Mouse (Mus musculus) heart, embryonic 15.5 days (tissue): ENCODE results near the gene Irf2. TPM values are rescaled to one million over a fixed set of nuclear protein-coding genes. Genes with fewer than 3 reads are reported as not detected.

Source experiments
- ATAC-seq: fragments of 200-750 bp; cut with Nextera tagmentation; replicated peaks from 2 replicates; pipeline ENCODE4 v1.8.0; 2017; ENCODE audit warnings: low read depth, moderate TSS enrichment; ENCODE audit not compliant: insufficient number of reproducible peaks, insufficient read depth, low FRiP score
- H3K27ac ChIP-seq: fragments of 300-500 bp; sonication (generic); 2 replicates; pipeline ENCODE4 v1.5.1; 2015; ENCODE audit warnings: mild to moderate bottlenecking, inconsistent platforms
- H3K27me3 ChIP-seq: fragments of 300-500 bp; sonication (generic); 2 replicates; pipeline ENCODE4 v1.6.1; 2015; ENCODE audit warnings: inconsistent platforms
- H3K36me3 ChIP-seq: fragments of 300-500 bp; sonication (generic); 2 replicates; pipeline ENCODE4 v1.6.1; 2015; ENCODE audit warnings: mild to moderate bottlenecking, inconsistent platforms
- H3K4me1 ChIP-seq: fragments of 300-500 bp; sonication (generic); replicated peaks from 2 replicates; pipeline ENCODE4 v1.6.1; 2015; ENCODE audit warnings: inconsistent platforms
- H3K4me2 ChIP-seq: fragments of 300-500 bp; sonication (generic); 2 replicates; pipeline ENCODE4 v1.6.1; 2015; ENCODE audit warnings: inconsistent platforms, mild to moderate bottlenecking, moderate library complexity
- H3K4me3 ChIP-seq: fragments of 300-500 bp; sonication (generic); 2 replicates; pipeline ENCODE4 v1.5.1; 2015; ENCODE audit warnings: mild to moderate bottlenecking, inconsistent platforms
- H3K9ac ChIP-seq: fragments of 300-500 bp; sonication (generic); 2 replicates; pipeline ENCODE4 v1.6.1; 2015; ENCODE audit warnings: mild to moderate bottlenecking, inconsistent platforms
- H3K9me3 ChIP-seq: fragments of 300-500 bp; sonication (generic); replicated peaks from 2 replicates; pipeline ENCODE4 v1.6.1; 2016; ENCODE audit warnings: inconsistent platforms
- WGBS: fragments of 180-500 bp; shearing (Covaris S2); methylation state at CpG from one replicate; pipeline ENCODE4 v1.1.7; 2015; ENCODE audit warnings: mixed read lengths; 5-methylcytosine and 5-hydroxymethylcytosine counted together
- polyA plus RNA-seq: library from polyadenylated mRNA; unstranded; fragments of >200 nt; fragmentation: Nextera tagmentation; extraction: Ambion mirVana; gene quantifications from 2 replicates; pipeline ENCODE4 v1.2.1, GENCODE M21; 2015

Gene Irf2
- polyA plus RNA-seq, 1 experiment from 2014 or later, result 19.9 TPM

- H3K4me3 ChIP-seq, result no peak overlapping the region
- H3K9ac ChIP-seq, result no peak overlapping the region
- no peaks in the 10 kb centered on the region for H3K36me3 ChIP-seq
- H3K9me3 ChIP-seq, result no peaks in the 10 kb centered on the region
- no peak for ATAC-seq
- H3K27me3 ChIP-seq, result no peaks in the 10 kb centered on the region
- 87% methylated on average over 2 of the region's 2 CpGs for WGBS
- no peak overlapping the region for H3K27ac ChIP-seq
- H3K4me1 ChIP-seq, result peaks cover 10% of the 10 kb centered on the region
- no peak overlapping the region for H3K4me2 ChIP-seq
Observed at GRCm38 (mm10) chr8:46885786-46886185, 146.3 kb downstream of the Irf2 start.

- H3K27ac ChIP-seq, result no peak overlapping the region
- no peak for ATAC-seq
- peaks cover 10% of the 10 kb centered on the region for H3K4me1 ChIP-seq
Observed at GRCm38 (mm10) chr8:46886216-46886615, 146.7 kb downstream of the Irf2 start.

GRCm38 (mm10) chr8:46887396-46887795, 147.9 kb downstream of the Irf2 start:
- H3K4me2 ChIP-seq, result no peak overlapping the region
- peak overlapping the region; percentile 76; the same call in 1 of the 2 replicates for H3K27ac ChIP-seq
- ATAC-seq, result no peak
- H3K27me3 ChIP-seq, result no peaks in the 10 kb centered on the region
- WGBS, result 62% methylated on average over 5 of the region's 6 CpGs
- H3K4me1 ChIP-seq, result peaks cover 18% of the 10 kb centered on the region
- no peaks in the 10 kb centered on the region for H3K36me3 ChIP-seq
- H3K9ac ChIP-seq, result no peak overlapping the region
- no peaks in the 10 kb centered on the region for H3K9me3 ChIP-seq
- no peak overlapping the region for H3K4me3 ChIP-seq

More at GRCm38 (mm10) chr8:46886216-46886615, 146.7 kb downstream of the Irf2 start:
- no peaks in the 10 kb centered on the region for H3K27me3 ChIP-seq
- no peaks in the 10 kb centered on the region for H3K9me3 ChIP-seq
- no peak overlapping the region for H3K4me2 ChIP-seq
- 83% methylated on average over 1 of the region's 1 CpGs for WGBS
- H3K9ac ChIP-seq, result no peak overlapping the region
- H3K4me3 ChIP-seq, result no peak overlapping the region
- no peaks in the 10 kb centered on the region for H3K36me3 ChIP-seq

- ATAC-seq, result peak; percentile 76
- Histone ChIP-seq H3K4me1 (peaks cover 26% of the 10 kb centered on the region), H3K9ac (no peak overlapping the region), H3K36me3 (no peaks in the 10 kb centered on the region), H3K4me3 (no peak overlapping the region), H3K27me3 (no peaks in the 10 kb centered on the region), H3K4me2 (no peak overlapping the region), H3K9me3 (no peaks in the 10 kb centered on the region), H3K27ac (peak overlapping the region; percentile 76)
- WGBS, result 47% methylated on average over 4 of the region's 4 CpGs
Observed at GRCm38 (mm10) chr8:46888575-46888974, 149.0 kb downstream of the Irf2 start.

GRCm38 (mm10) chr8:46890241-46890640, 150.7 kb downstream of the Irf2 start:
- Histone ChIP-seq H3K27ac (no peak overlapping the region), H3K9me3 (no peaks in the 10 kb centered on the region), H3K36me3 (no peaks in the 10 kb centered on the region), H3K4me2 (no peak overlapping the region), H3K4me3 (no peak overlapping the region), H3K4me1 (peaks cover 29% of the 10 kb centered on the region), H3K27me3 (no peaks in the 10 kb centered on the region), H3K9ac (no peak overlapping the region)
- ATAC-seq, result no peak
- 72% methylated on average over 4 of the region's 4 CpGs for WGBS

- 21% methylated on average over 22 of the region's 22 CpGs for WGBS
- Histone ChIP-seq H3K4me3 (peak overlapping the region; percentile 18), H3K4me2 (peak overlapping the region; percentile 59), H3K36me3 (no peaks in the 10 kb centered on the region), H3K9ac (peak overlapping the region; percentile 11; the same call in 1 of the 2 replicates), H3K9me3 (no peaks in the 10 kb centered on the region), H3K27me3 (no peaks in the 10 kb centered on the region), H3K27ac (peak overlapping the region; percentile 80), H3K4me1 (peaks cover 29% of the 10 kb centered on the region)
- peak; percentile 88 for ATAC-seq
Observed at GRCm38 (mm10) chr8:46892511-46893273, 153.2 kb downstream of the Irf2 start.

- Histone ChIP-seq H3K9me3 (no peaks in the 10 kb centered on the region), H3K9ac (no peak overlapping the region), H3K36me3 (no peaks in the 10 kb centered on the region), H3K4me3 (no peak overlapping the region), H3K27me3 (no peaks in the 10 kb centered on the region), H3K4me1 (peaks cover 24% of the 10 kb centered on the region), H3K27ac (no peak overlapping the region), H3K4me2 (no peak overlapping the region)
- WGBS, result 88% methylated on average over 2 of the region's 2 CpGs
- no peak for ATAC-seq
Observed at GRCm38 (mm10) chr8:46894385-46894784, 154.9 kb downstream of the Irf2 start.

- Histone ChIP-seq H3K36me3 (no peaks in the 10 kb centered on the region), H3K9me3 (no peaks in the 10 kb centered on the region), H3K27me3 (no peaks in the 10 kb centered on the region), H3K27ac (no peak overlapping the region), H3K4me3 (no peak overlapping the region), H3K4me2 (no peak overlapping the region), H3K4me1 (peaks cover 24% of the 10 kb centered on the region), H3K9ac (no peak overlapping the region)
- no peak for ATAC-seq
- WGBS, result 84% methylated on average over 5 of the region's 5 CpGs
Observed at GRCm38 (mm10) chr8:46896005-46896404, 156.5 kb downstream of the Irf2 start.

GRCm38 (mm10) chr8:46896704-46897103, 157.2 kb downstream of the Irf2 start:
- no peaks in the 10 kb centered on the region for H3K27me3 ChIP-seq
- no peaks in the 10 kb centered on the region for H3K9me3 ChIP-seq
- ATAC-seq, result no peak
- peaks cover 23% of the 10 kb centered on the region for H3K4me1 ChIP-seq
- no peak overlapping the region for H3K9ac ChIP-seq
- no peak overlapping the region for H3K4me3 ChIP-seq
- H3K4me2 ChIP-seq, result no peak overlapping the region
- 83% methylated on average over 3 of the region's 3 CpGs for WGBS
- H3K27ac ChIP-seq, result no peak overlapping the region
- H3K36me3 ChIP-seq, result no peaks in the 10 kb centered on the region

Other genes with a start within 250 kb of the Irf2 start
- 9.6 and 10.1 TPM in 2 replicates for gene Cenpu, start 187.7 kb upstream of the Irf2 start, polyA plus RNA-seq
- 8.7 and 9.8 TPM in 2 replicates for gene Primpol, start 122.5 kb upstream of the Irf2 start, polyA plus RNA-seq
- gene Casp3, start 122.4 kb upstream of the Irf2 start, polyA plus RNA-seq, result 48.1 and 52.8 TPM in 2 replicates
- gene Enpp6, start 247.2 kb downstream of the Irf2 start, polyA plus RNA-seq, result 2.7 and 4.3 TPM in 2 replicates